Mouse (Mus musculus) forebrain, embryonic 13.5 days (tissue): Measurements from ENCODE around the gene Gpsm2. TPM values are rescaled to one million over a fixed set of nuclear protein-coding genes. Genes with fewer than 3 reads are reported as not detected.

Source experiments
- ATAC-seq: fragments of 200-750 bp; cut with Nextera tagmentation; 2 replicates; pipeline ENCODE4 v1.8.0; 2017
- H3K27ac ChIP-seq: fragments of 300-500 bp; sonication (generic); 2 replicates; pipeline ENCODE4 v1.5.1; 2015; ENCODE audit warnings: inconsistent platforms, mild to moderate bottlenecking, moderate library complexity
- H3K27me3 ChIP-seq: fragments of 300-500 bp; sonication (generic); 2 replicates; pipeline ENCODE4 v1.6.1; 2015; ENCODE audit warnings: mild to moderate bottlenecking, inconsistent platforms
- H3K36me3 ChIP-seq: fragments of 300-500 bp; sonication (generic); 2 replicates; pipeline ENCODE4 v1.6.1; 2015; ENCODE audit warnings: mild to moderate bottlenecking, inconsistent platforms; ENCODE audit not compliant: poor library complexity, severe bottlenecking
- H3K4me1 ChIP-seq: fragments of 300-500 bp; sonication (generic); 2 replicates; pipeline ENCODE4 v1.6.1; 2015; ENCODE audit warnings: inconsistent platforms
- H3K4me2 ChIP-seq: fragments of 300-500 bp; sonication (generic); 2 replicates; pipeline ENCODE4 v1.6.1; 2015; ENCODE audit warnings: inconsistent platforms, mild to moderate bottlenecking, moderate library complexity
- H3K4me3 ChIP-seq: fragments of 300-500 bp; sonication (generic); 2 replicates; pipeline ENCODE4 v1.5.1; 2015; ENCODE audit warnings: mild to moderate bottlenecking, inconsistent platforms
- H3K9ac ChIP-seq: fragments of 300-500 bp; sonication (generic); 2 replicates; pipeline ENCODE4 v1.6.1; 2015; ENCODE audit warnings: mild to moderate bottlenecking, inconsistent platforms
- H3K9me3 ChIP-seq: fragments of 300-500 bp; sonication (generic); replicated peaks from 2 replicates; pipeline ENCODE4 v1.6.1; 2016; ENCODE audit warnings: inconsistent platforms
- WGBS: fragments of 180-500 bp; shearing (Covaris S2); methylation state at CpG from one replicate; pipeline ENCODE4 v1.1.7; 2015; 5-methylcytosine and 5-hydroxymethylcytosine counted together
- polyA plus RNA-seq: library from polyadenylated mRNA; unstranded; fragments of >200 nt; fragmentation: Nextera tagmentation; extraction: Ambion mirVana; gene quantifications from 2 replicates; pipeline ENCODE4 v1.2.1, GENCODE M21; 2015

The Gpsm2 gene
- polyA plus RNA-seq, 1 experiment from 2014 or later = 64.6 TPM

- 85% methylated on average over 1 of the region's 1 CpGs for WGBS
- Histone ChIP-seq H3K9me3 (no peaks in the 10 kb centered on the region), H3K27me3 (no peaks in the 10 kb centered on the region), H3K9ac (no peak overlapping the region), H3K4me1 (peaks cover 5% of the 10 kb centered on the region; the same call in 1 of the 2 replicates), H3K36me3 (no peaks in the 10 kb centered on the region), H3K4me3 (no peak overlapping the region), H3K4me2 (no peak overlapping the region), H3K27ac (no peak overlapping the region)
- no peak for ATAC-seq
Observed at GRCm38 (mm10) chr3:108756131-108756530, 34.0 kb upstream of the Gpsm2 start.

GRCm38 (mm10) chr3:108755542-108755941, 33.4 kb upstream of the Gpsm2 start:
- no peak for ATAC-seq
- Histone ChIP-seq H3K4me1 (peaks cover 5% of the 10 kb centered on the region; the same call in 1 of the 2 replicates), H3K9ac (no peak overlapping the region), H3K27ac (no peak overlapping the region), H3K36me3 (no peaks in the 10 kb centered on the region), H3K4me3 (no peak overlapping the region), H3K27me3 (no peaks in the 10 kb centered on the region), H3K4me2 (no peak overlapping the region), H3K9me3 (no peaks in the 10 kb centered on the region)
- 89% methylated on average over 2 of the region's 2 CpGs for WGBS

- Histone ChIP-seq H3K36me3 (no peaks in the 10 kb centered on the region), H3K9me3 (no peaks in the 10 kb centered on the region), H3K4me2 (no peak overlapping the region), H3K4me1 (peaks cover 5% of the 10 kb centered on the region; the same call in 1 of the 2 replicates), H3K27ac (no peak overlapping the region), H3K4me3 (no peak overlapping the region), H3K9ac (no peak overlapping the region), H3K27me3 (no peaks in the 10 kb centered on the region)
- 88% methylated on average over 1 of the region's 1 CpGs for WGBS
- no peak for ATAC-seq
Observed at GRCm38 (mm10) chr3:108754541-108754940, 32.4 kb upstream of the Gpsm2 start.

- Histone ChIP-seq H3K9ac (no peak overlapping the region), H3K27me3 (no peaks in the 10 kb centered on the region), H3K4me2 (no peak overlapping the region), H3K4me1 (no peaks in the 10 kb centered on the region), H3K9me3 (no peaks in the 10 kb centered on the region), H3K27ac (no peak overlapping the region), H3K36me3 (no peaks in the 10 kb centered on the region), H3K4me3 (no peak overlapping the region)
- no peak for ATAC-seq
- 88% methylated on average over 6 of the region's 6 CpGs for WGBS
Observed at GRCm38 (mm10) chr3:108751691-108752090, 29.6 kb upstream of the Gpsm2 start.

- no peak overlapping the region for H3K9ac ChIP-seq
- no peak overlapping the region for H3K4me3 ChIP-seq
- no peak overlapping the region for H3K27ac ChIP-seq
- no peak for ATAC-seq
- H3K9me3 ChIP-seq = no peaks in the 10 kb centered on the region
- WGBS = 80% methylated on average over 6 of the region's 6 CpGs
- no peak overlapping the region for H3K4me2 ChIP-seq
- H3K36me3 ChIP-seq = no peaks in the 10 kb centered on the region
- no peaks in the 10 kb centered on the region for H3K27me3 ChIP-seq
- H3K4me1 ChIP-seq = no peaks in the 10 kb centered on the region
Observed at GRCm38 (mm10) chr3:108751061-108751460, 29.0 kb upstream of the Gpsm2 start.

- 85% methylated on average over 4 of the region's 4 CpGs for WGBS
- Histone ChIP-seq H3K4me2 (no peak overlapping the region), H3K27ac (no peak overlapping the region), H3K4me1 (no peaks in the 10 kb centered on the region), H3K4me3 (no peak overlapping the region), H3K36me3 (no peaks in the 10 kb centered on the region), H3K9me3 (no peaks in the 10 kb centered on the region), H3K9ac (no peak overlapping the region), H3K27me3 (no peaks in the 10 kb centered on the region)
- no peak for ATAC-seq
Observed at GRCm38 (mm10) chr3:108744060-108744459, 22.0 kb upstream of the Gpsm2 start.

- no peaks in the 10 kb centered on the region for H3K9me3 ChIP-seq
- no peak within 1 kb of the TSS for H3K4me2 ChIP-seq
- no peak within 1 kb of the TSS for H3K27ac ChIP-seq
- ATAC-seq = no peak
- H3K9ac ChIP-seq = no peak within 1 kb of the TSS
- H3K4me3 ChIP-seq = no peak within 1 kb of the TSS
- H3K4me1 ChIP-seq = no peaks in the 10 kb centered on the region
- no peaks in the 10 kb centered on the region for H3K27me3 ChIP-seq
- WGBS = 75% methylated on average over 8 of the region's 8 CpGs
- H3K36me3 ChIP-seq = no peaks in the 10 kb centered on the region
Observed at GRCm38 (mm10) chr3:108739045-108739708, 17.1 kb upstream of the Gpsm2 start, which contains the start of gene Aknad1. Aknad1 (plus strand) TSS chr3:108739658.

GRCm38 (mm10) chr3:108737761-108738160, 15.7 kb upstream of the Gpsm2 start:
- H3K27me3 ChIP-seq = no peaks in the 10 kb centered on the region
- H3K9ac ChIP-seq = no peak overlapping the region
- H3K4me1 ChIP-seq = no peaks in the 10 kb centered on the region
- no peaks in the 10 kb centered on the region for H3K9me3 ChIP-seq
- no peak overlapping the region for H3K4me3 ChIP-seq
- 95% methylated on average over 3 of the region's 3 CpGs for WGBS
- no peak for ATAC-seq
- H3K4me2 ChIP-seq = no peak overlapping the region
- H3K27ac ChIP-seq = no peak overlapping the region
- H3K36me3 ChIP-seq = no peaks in the 10 kb centered on the region

GRCm38 (mm10) chr3:108730316-108730715, 8.2 kb upstream of the Gpsm2 start:
- H3K27ac ChIP-seq = no peak overlapping the region
- H3K4me3 ChIP-seq = no peak overlapping the region
- no peak overlapping the region for H3K4me2 ChIP-seq
- no peaks in the 10 kb centered on the region for H3K4me1 ChIP-seq
- H3K27me3 ChIP-seq = no peaks in the 10 kb centered on the region
- H3K36me3 ChIP-seq = no peaks in the 10 kb centered on the region
- ATAC-seq = no peak
- WGBS = 46% methylated on average over 12 of the region's 12 CpGs
- H3K9ac ChIP-seq = no peak overlapping the region
- H3K9me3 ChIP-seq = no peaks in the 10 kb centered on the region

- WGBS = 86% methylated on average over 3 of the region's 3 CpGs
- no peaks in the 10 kb centered on the region for H3K9me3 ChIP-seq
- no peak for ATAC-seq
- H3K4me3 ChIP-seq = no peak overlapping the region
- H3K27me3 ChIP-seq = no peaks in the 10 kb centered on the region
- H3K4me2 ChIP-seq = no peak overlapping the region
- H3K4me1 ChIP-seq = peaks cover 4% of the 10 kb centered on the region; the same call in 1 of the 2 replicates
- H3K27ac ChIP-seq = no peak overlapping the region
- no peak overlapping the region for H3K9ac ChIP-seq
- no peaks in the 10 kb centered on the region for H3K36me3 ChIP-seq
Observed at GRCm38 (mm10) chr3:108727776-108728175, 5.7 kb upstream of the Gpsm2 start.

- H3K27me3 ChIP-seq = no peaks in the 10 kb centered on the region
- ATAC-seq = no peak
- H3K9ac ChIP-seq = no peak overlapping the region
- H3K27ac ChIP-seq = no peak overlapping the region
- peaks cover 7% of the 10 kb centered on the region; the same call in 1 of the 2 replicates for H3K4me1 ChIP-seq
- H3K9me3 ChIP-seq = no peaks in the 10 kb centered on the region
- H3K36me3 ChIP-seq = no peaks in the 10 kb centered on the region
- no peak overlapping the region for H3K4me2 ChIP-seq
- H3K4me3 ChIP-seq = no peak overlapping the region
Observed at GRCm38 (mm10) chr3:108727344-108727743, 5.2 kb upstream of the Gpsm2 start.

GRCm38 (mm10) chr3:108726413-108726812, 4.3 kb upstream of the Gpsm2 start:
- Histone ChIP-seq H3K9ac (no peak overlapping the region), H3K4me2 (no peak overlapping the region), H3K4me3 (no peak overlapping the region), H3K4me1 (peaks cover 7% of the 10 kb centered on the region; the same call in 1 of the 2 replicates), H3K27me3 (no peaks in the 10 kb centered on the region), H3K36me3 (no peaks in the 10 kb centered on the region), H3K27ac (no peak overlapping the region), H3K9me3 (no peaks in the 10 kb centered on the region)
- ATAC-seq = no peak
- 91% methylated on average over 7 of the region's 7 CpGs for WGBS
